Mouse (Mus musculus) heart, postnatal 0 days (tissue): ENCODE results near the gene C2cd4d.

Source experiments
- CTCF ChIP-seq: IDR thresholded peaks from 2 replicates; pipeline ENCODE4 v1.5.1; 2016; ENCODE audit warnings: antibody characterized with exemption, control low read depth, low read depth
- EP300 ChIP-seq: IDR thresholded peaks from 2 replicates; pipeline ENCODE4 v1.6.1; 2016; ENCODE audit warnings: antibody characterized with exemption, low read depth

DNA sequence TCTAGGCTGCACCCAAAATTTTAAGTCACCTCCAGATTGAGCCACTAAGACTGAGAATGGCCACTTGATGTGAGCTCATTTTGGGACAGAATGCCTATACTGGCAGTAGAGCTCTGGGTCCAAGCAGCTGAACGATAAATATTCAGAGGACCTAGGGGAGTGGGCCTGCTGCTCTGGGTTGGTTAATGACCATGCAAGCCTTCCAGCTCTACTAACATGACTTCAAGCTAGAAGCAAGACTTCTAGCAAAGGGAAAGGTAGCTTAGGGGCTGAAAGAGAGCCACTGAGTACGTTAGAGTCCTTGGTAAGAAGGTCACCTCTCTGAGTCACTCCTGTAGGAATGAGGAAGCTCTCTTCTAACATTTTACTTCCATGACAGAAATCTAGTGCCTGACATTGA, 29.9 kb downstream of the C2cd4d start:
- TF ChIP-seq CTCF (no peak), EP300 (no peak)
